Mouse (Mus musculus) cerebellum, adult 2 months (tissue): ENCODE measurements around the gene Faf1. TPM values are rescaled to one million over a fixed set of nuclear protein-coding genes. Genes with fewer than 3 reads are reported as not detected.

Experiments used
- DNase-seq, 2 experiments: peaks; one replicate each; pipeline ENCODE4 v3.0.0; 2021
- H3K27ac ChIP-seq: fragments of 200-500 bp; 2 replicates; pipeline ENCODE4 v1.5.1; 2012; ENCODE audit warnings: low read length, control low read depth, inconsistent platforms; ENCODE audit not compliant: insufficient read depth
- H3K27me3 ChIP-seq: fragments of 200-500 bp; 2 replicates; pipeline ENCODE4 v1.6.1; 2012; ENCODE audit warnings: inconsistent platforms, mild to moderate bottlenecking, low read length, moderate library complexity; ENCODE audit not compliant: control insufficient read depth, insufficient read depth
- H3K4me1 ChIP-seq: fragments of 200-500 bp; 2 replicates; pipeline ENCODE4 v1.6.1; 2011; ENCODE audit warnings: low read length; ENCODE audit not compliant: control insufficient read depth, insufficient read depth
- H3K4me3 ChIP-seq: fragments of 200-500 bp; replicated peaks from 2 replicates; pipeline ENCODE3; 2011; ENCODE audit warnings: mild to moderate bottlenecking, low read depth, low read length, control low read depth; ENCODE audit not compliant: insufficient read depth
- CTCF ChIP-seq: fragments of 200-500 bp; IDR thresholded peaks from 2 replicates; pipeline ENCODE4 v1.5.1; 2011; ENCODE audit warnings: low read depth, mild to moderate bottlenecking, control low read depth, low read length, moderate library complexity, borderline replicate concordance; ENCODE audit not compliant: insufficient read depth
- POLR2A ChIP-seq: fragments of 200-500 bp; IDR thresholded peaks from 2 replicates; pipeline ENCODE4 v1.6.1; 2011; ENCODE audit warnings: low read length, control low read depth, borderline replicate concordance; ENCODE audit not compliant: insufficient read depth
- WGBS: fragments of 180-500 bp; shearing (Covaris S2); methylation state at CpG from one replicate; pipeline ENCODE4 v1.1.7; 2018; 5-methylcytosine and 5-hydroxymethylcytosine counted together
- polyA plus RNA-seq: library from polyadenylated mRNA; depleted of rRNA; stranded (reverse); fragments of >200 nt; gene quantifications from 2 replicates; pipeline ENCODE4 v1.2.3, GENCODE M21; 2012

Faf1 gene
- polyA plus RNA-seq, 1 experiment = 20.9 TPM

- no peaks in the 10 kb centered on the region for H3K4me1 ChIP-seq
- no peak overlapping the region for H3K27ac ChIP-seq
- 14% methylated on average over 25 of the region's 25 CpGs for WGBS
- TF ChIP-seq POLR2A = no peak
- TF ChIP-seq CTCF = no peak
- H3K4me3 ChIP-seq = no peak overlapping the region
- H3K27me3 ChIP-seq = peaks cover 11% of the 10 kb centered on the region; the same call in 1 of the 2 replicates
- no peak for DNase-seq
Measured at GRCm38 (mm10) chr4:109975381-109976240, 299.2 kb downstream of the Faf1 start.

GRCm38 (mm10) chr4:109976273-109977147, 300.1 kb downstream of the Faf1 start:
- peaks cover 11% of the 10 kb centered on the region; the same call in 1 of the 2 replicates for H3K27me3 ChIP-seq
- no peak for DNase-seq
- no peak overlapping the region for H3K4me3 ChIP-seq
- no peak for TF ChIP-seq POLR2A
- no peak for TF ChIP-seq CTCF
- WGBS = 3% methylated on average over 34 of the region's 34 CpGs
- H3K4me1 ChIP-seq = no peaks in the 10 kb centered on the region
- no peak overlapping the region for H3K27ac ChIP-seq

- Histone ChIP-seq H3K4me3 (no peak within 1 kb of the TSS), H3K27ac (no peak within 1 kb of the TSS), H3K27me3 (peaks cover 16% of the 10 kb centered on the region; the same call in 1 of the 2 replicates), H3K4me1 (no peaks in the 10 kb centered on the region)
- no peak for DNase-seq
- under 1% methylated on average over 64 of the region's 64 CpGs for WGBS
- TF ChIP-seq CTCF = no peak
- TF ChIP-seq POLR2A = no peak
Measured at GRCm38 (mm10) chr4:109977148-109978067, 301.0 kb downstream of the Faf1 start, which contains the start of gene Dmrta2. Gene Dmrta2 (plus strand): TSS chr4:109978053.

GRCm38 (mm10) chr4:109978068-109978857, 301.9 kb downstream of the Faf1 start:
- 1% methylated on average over 56 of the region's 56 CpGs for WGBS
- H3K4me3 ChIP-seq = no peak overlapping the region
- H3K27ac ChIP-seq = no peak overlapping the region
- H3K27me3 ChIP-seq = peaks cover 16% of the 10 kb centered on the region; the same call in 1 of the 2 replicates
- peaks cover under 1% of the 10 kb centered on the region; the same call in 1 of the 2 replicates for H3K4me1 ChIP-seq
- DNase-seq = no peak
- TF ChIP-seq CTCF (no peak), POLR2A (no peak)

- H3K4me1 ChIP-seq = peaks cover 6% of the 10 kb centered on the region; the same call in 1 of the 2 replicates
- TF ChIP-seq CTCF (no peak), POLR2A (no peak)
- WGBS = 4% methylated on average over 9 of the region's 9 CpGs
- H3K4me3 ChIP-seq = no peak overlapping the region
- no peak overlapping the region for H3K27ac ChIP-seq
- H3K27me3 ChIP-seq = peaks cover 20% of the 10 kb centered on the region; the same call in 1 of the 2 replicates
- DNase-seq = no peak
Measured at GRCm38 (mm10) chr4:109978858-109979340, 302.5 kb downstream of the Faf1 start.

- Histone ChIP-seq H3K27ac (no peak overlapping the region), H3K27me3 (peaks cover 22% of the 10 kb centered on the region; the same call in 1 of the 2 replicates), H3K4me3 (no peak overlapping the region), H3K4me1 (peaks cover 6% of the 10 kb centered on the region; the same call in 1 of the 2 replicates)
- TF ChIP-seq CTCF (no peak), POLR2A (no peak)
- WGBS = 2% methylated on average over 66 of the region's 66 CpGs
- no peak for DNase-seq
Measured at GRCm38 (mm10) chr4:109979461-109980320, 303.3 kb downstream of the Faf1 start.
